Mouse (Mus musculus) frontal cortex, postnatal 10 days (tissue): Measurements from ENCODE around the gene Vmn2r100.

ENCODE experiments used
- DNase-seq, 2 experiments: peaks; one replicate each; pipeline ENCODE4 v3.0.0; 2022; ENCODE audit warnings: low spot score in 2 of 2, mixed read lengths in 1 of 2

Gene Vmn2r100

DNA sequence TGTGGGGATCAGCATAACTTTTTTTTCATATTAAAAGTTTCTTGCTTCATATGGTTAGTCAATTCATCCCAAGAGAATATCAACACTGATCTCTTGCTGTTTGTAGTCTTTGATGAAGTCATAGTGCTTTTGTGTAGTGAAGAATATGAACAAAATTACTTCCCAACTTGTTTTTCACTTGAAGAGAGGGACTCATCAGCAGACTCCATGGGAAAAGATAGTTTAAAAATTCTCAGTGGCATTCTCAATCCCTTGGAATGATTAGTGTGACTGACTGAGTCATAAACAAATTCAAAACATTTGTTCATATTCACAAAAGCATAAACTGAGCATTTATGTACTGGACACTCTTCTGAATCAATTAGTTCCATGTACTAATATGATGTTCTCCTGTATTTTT lies at the start of gene Vmn2r100:
Vmn2r100 (plus strand) TSS at position 301 of the 400 bp plus-strand sequence.
- DNase-seq = no peak

DNA sequence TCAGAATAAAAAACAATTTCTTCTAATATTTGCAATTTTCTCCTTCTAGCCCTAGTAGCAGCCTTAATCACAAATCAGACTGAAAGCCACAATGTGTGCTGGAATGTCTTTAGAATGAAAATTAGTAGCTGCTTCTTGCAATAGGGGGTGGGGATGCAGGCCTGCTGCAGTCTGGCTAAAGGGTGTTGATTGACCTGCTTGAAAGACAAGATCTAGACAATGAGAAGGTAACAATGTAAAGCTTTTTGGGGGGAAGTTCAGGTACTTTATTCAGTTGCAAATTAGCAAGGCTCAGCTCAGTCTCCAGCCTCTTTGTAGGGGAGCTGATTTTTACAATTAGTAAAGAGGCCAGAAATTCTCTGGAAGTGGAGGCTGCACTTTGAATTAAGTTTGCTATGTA lies 21.7 kb upstream of the Vmn2r100 start:
- no peak for DNase-seq

DNA sequence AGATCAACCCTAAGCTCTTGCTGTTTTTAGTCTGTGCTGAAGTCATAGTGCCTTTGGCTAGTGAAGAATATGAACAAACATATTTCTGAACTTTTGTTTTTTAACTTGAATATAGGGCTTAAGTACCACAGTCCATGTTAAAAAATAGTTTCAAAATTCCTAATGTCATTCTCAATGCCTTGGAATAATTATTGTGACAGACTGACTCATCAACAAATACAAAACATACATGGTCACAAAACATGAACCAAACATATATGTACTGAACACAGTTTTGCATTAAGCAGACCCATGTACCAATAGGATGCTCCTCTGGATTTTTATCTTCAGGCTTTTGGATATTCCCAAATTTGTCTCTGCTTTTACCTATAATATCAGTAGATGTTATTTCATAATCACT lies 72.4 kb downstream of the Vmn2r100 start, which contains the start of gene Vmn2r101:
Vmn2r101 (plus strand) TSS at position 301 of the 400 bp plus-strand sequence.
- no peak for DNase-seq
